Mouse (Mus musculus) small intestine, adult 2 months (tissue): ENCODE results near the gene Kdm6b. TPM values are rescaled to one million over a fixed set of nuclear protein-coding genes. Genes with fewer than 3 reads are reported as not detected.
A peak's percentile ranks its signal among the peaks of the same experiment; 100 is the strongest.

Experiments
- H3K27ac ChIP-seq: fragments of 200-500 bp; 2 replicates; pipeline ENCODE4 v1.5.1; 2012; ENCODE audit warnings: low read depth, low read length, control low read depth, inconsistent platforms; ENCODE audit not compliant: insufficient read depth
- H3K27me3 ChIP-seq: fragments of 200-500 bp; 2 replicates; pipeline ENCODE4 v1.6.1; 2012; ENCODE audit warnings: mild to moderate bottlenecking, moderate library complexity, low read length, inconsistent platforms; ENCODE audit not compliant: control insufficient read depth, insufficient read depth
- H3K36me3 ChIP-seq: fragments of 200-500 bp; 2 replicates; pipeline ENCODE4 v1.6.1; 2012; ENCODE audit warnings: mild to moderate bottlenecking, low read length, control low read depth, inconsistent platforms; ENCODE audit not compliant: control insufficient read depth, insufficient read depth
- H3K4me1 ChIP-seq: fragments of 200-500 bp; 2 replicates; pipeline ENCODE4 v1.6.1; 2012; ENCODE audit warnings: low read length, inconsistent platforms, mixed read lengths; ENCODE audit not compliant: control insufficient read depth, insufficient read depth, insufficient read length
- H3K4me3 ChIP-seq: fragments of 200-500 bp; 2 replicates; pipeline ENCODE4 v1.5.1; 2012; ENCODE audit warnings: low read depth, mild to moderate bottlenecking, control low read depth, inconsistent platforms, low read length, moderate library complexity
- CTCF ChIP-seq: fragments of 200-500 bp; IDR thresholded peaks from 2 replicates; pipeline ENCODE4 v1.5.1; 2012; ENCODE audit warnings: low read depth, mild to moderate bottlenecking, control low read depth, inconsistent platforms, low read length, moderate library complexity, mixed read lengths; ENCODE audit not compliant: insufficient replicate concordance, insufficient read length; ENCODE audit errors: extremely low read depth
- POLR2A ChIP-seq: fragments of 200-500 bp; IDR thresholded peaks from 2 replicates; pipeline ENCODE4 v1.6.1; 2012; ENCODE audit warnings: low read depth, mild to moderate bottlenecking, control low read depth, inconsistent platforms, low read length, moderate library complexity
- WGBS: fragments of 180-500 bp; shearing (Covaris S2); methylation state at CpG from one replicate; pipeline ENCODE4 v1.1.7; 2018; 5-methylcytosine and 5-hydroxymethylcytosine counted together
- polyA plus RNA-seq: library from polyadenylated mRNA; depleted of rRNA; stranded (reverse); fragments of >200 nt; gene quantifications from 2 replicates; pipeline ENCODE4 v1.2.3, GENCODE M21; 2012

Gene Kdm6b
- polyA plus RNA-seq, 1 experiment, result 35.4 TPM

DNA sequence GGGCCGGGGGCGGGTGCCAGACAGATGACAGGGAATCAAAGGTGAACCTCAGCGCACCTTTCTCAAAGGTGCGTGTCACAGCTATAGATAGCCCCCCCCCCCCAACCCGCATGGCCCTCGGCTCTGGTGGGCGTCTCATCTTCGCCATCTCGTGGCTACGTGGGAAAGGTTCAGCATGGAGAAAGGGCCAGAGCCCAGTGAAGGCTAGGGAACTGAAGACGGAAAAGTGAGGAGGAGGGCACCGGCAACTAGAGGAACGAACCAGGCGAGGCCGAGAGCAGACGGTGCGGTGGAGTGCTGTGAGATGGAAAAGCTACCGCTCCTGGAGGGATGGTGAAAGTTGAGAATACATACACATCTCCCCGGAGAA, 6.0 kb upstream of the Kdm6b start:
- H3K4me1 ChIP-seq, result peaks cover 17% of the 10 kb centered on the region; the same call in 1 of the 2 replicates
- H3K4me3 ChIP-seq, result peak overlapping the region; percentile 74
- H3K27me3 ChIP-seq, result no peaks in the 10 kb centered on the region
- WGBS, result under 1% methylated on average over 19 of the region's 19 CpGs
- H3K36me3 ChIP-seq, result no peaks in the 10 kb centered on the region
- peak overlapping the region; percentile 87 for H3K27ac ChIP-seq
- TF ChIP-seq CTCF (peak; percentile 40; the same call in 1 of the 2 replicates), POLR2A (no peak; the same call in 1 of the 2 replicates)

DNA sequence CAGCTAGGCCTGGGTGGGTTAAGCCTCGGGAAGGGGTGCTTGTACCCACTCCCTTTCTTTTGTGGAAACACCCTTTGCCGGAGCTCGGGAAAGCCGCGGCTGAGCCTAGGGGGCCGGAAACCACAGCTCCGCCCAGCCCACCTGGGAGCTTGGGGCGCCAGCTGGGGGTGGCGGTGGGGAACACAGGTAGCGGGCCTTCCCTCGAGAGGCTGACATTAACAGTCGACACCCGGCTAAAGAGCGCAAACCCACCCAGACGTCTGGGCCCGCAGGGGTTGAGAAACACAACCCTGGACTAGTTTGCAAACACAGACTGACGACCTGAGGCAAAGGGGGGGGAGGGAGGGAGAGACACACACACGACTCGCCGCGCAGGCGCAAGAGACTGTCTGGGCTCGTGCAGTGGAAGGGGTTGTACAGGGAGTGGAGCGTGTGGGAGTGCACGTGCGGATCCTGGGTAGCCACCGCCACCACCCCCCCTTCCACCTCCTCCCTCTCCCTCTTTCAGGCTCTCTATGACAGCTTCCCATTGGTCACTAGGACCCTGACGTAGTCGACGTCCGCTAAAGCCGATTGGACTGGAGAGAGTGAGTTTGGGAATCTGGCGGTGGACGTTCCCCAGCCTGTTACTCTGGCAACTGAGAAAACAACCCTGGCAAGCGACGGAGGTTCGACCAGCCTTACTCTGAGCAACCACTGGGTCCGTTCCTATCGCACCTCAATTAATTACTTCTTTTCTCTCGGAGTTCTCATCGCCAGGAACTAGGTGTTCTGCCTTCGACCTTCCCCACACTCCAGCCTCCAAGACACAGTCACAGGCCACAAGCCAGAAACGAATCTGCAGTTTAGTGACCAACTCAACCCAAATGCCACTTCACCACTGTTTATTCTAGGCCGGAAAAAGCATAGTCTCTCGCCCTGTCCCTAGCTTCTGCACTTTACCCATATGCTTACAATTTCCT, 5.3 kb upstream of the Kdm6b start:
- Histone ChIP-seq H3K36me3 (no peaks in the 10 kb centered on the region), H3K4me1 (peaks cover 21% of the 10 kb centered on the region; the same call in 1 of the 2 replicates), H3K27ac (peak overlapping the region; percentile 99), H3K4me3 (peak overlapping the region; percentile 74), H3K27me3 (no peaks in the 10 kb centered on the region)
- under 1% methylated on average over 45 of the region's 45 CpGs for WGBS
- TF ChIP-seq CTCF (no peak), POLR2A (peak; percentile 42; the same call in 1 of the 2 replicates)

DNA sequence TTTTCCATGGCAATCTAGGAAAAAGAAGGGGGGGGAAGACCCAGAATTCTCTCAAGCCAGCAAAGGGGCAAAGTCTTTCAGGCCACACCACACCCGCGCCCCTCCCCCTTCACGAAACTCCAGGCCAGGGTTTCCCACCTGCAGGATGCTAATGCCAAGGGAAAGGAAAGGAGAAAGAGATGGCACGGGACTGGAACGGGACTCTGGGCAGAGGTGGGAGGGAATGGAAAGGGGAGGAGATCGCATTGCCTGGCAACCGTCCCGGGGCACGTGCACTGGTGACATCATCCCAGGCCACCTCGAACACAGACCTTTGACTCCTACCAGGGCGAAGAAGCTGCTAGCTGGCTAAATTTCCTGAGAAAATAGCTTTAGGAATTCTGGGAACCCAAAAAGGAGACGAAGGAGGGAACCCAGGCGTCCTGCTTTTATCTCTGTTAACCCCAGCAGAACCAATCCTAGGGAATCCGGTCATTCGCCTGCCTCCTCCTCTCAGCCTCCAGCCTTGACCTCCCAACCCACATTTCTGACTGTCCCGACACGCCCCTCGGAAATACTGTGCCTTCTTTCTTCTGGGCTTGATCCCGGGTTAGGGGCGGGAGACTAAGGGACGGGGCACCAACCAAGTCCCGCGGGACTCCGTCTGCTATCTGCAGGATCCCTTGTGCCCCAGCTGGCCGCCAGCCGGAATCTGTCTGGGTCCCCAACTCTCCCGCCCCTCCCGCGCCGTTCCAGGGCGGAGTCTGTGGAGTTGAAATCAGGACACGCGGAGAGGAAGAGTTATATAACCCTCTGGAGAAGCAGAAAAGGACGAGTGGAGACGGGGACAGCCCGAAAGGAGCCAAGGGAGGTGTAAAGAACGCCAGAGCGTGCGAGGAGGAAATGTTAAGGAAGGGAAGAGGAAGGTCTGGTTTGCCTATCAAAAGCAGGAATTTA, 4.2 kb upstream of the Kdm6b start:
- WGBS, result under 1% methylated on average over 39 of the region's 39 CpGs
- Histone ChIP-seq H3K27me3 (no peaks in the 10 kb centered on the region), H3K27ac (peak overlapping the region; percentile 99), H3K36me3 (no peaks in the 10 kb centered on the region), H3K4me3 (peak overlapping the region; percentile 74), H3K4me1 (peaks cover 20% of the 10 kb centered on the region; the same call in 1 of the 2 replicates)
- TF ChIP-seq POLR2A, result peak; percentile 94
- no peak for TF ChIP-seq CTCF

- WGBS, result 13% methylated on average over 8 of the region's 8 CpGs
- TF ChIP-seq CTCF, result no peak
- TF ChIP-seq POLR2A, result no peak
Observed at GRCm38 (mm10) chr11:69416921-69417448, 3.5 kb upstream of the Kdm6b start.

GRCm38 (mm10) chr11:69416509-69416908, 3.0 kb upstream of the Kdm6b start:
- TF ChIP-seq CTCF (no peak), POLR2A (no peak)
- Histone ChIP-seq H3K36me3 (no peaks in the 10 kb centered on the region), H3K27me3 (no peaks in the 10 kb centered on the region), H3K4me3 (no peak overlapping the region), H3K4me1 (peaks cover 24% of the 10 kb centered on the region; the same call in 1 of the 2 replicates), H3K27ac (peak overlapping the region; percentile 91; the same call in 1 of the 2 replicates)
- WGBS, result 3% methylated on average over 4 of the region's 4 CpGs

More at GRCm38 (mm10) chr11:69416921-69417448, 3.5 kb upstream of the Kdm6b start:
- Histone ChIP-seq H3K36me3 (no peaks in the 10 kb centered on the region), H3K27me3 (no peaks in the 10 kb centered on the region), H3K27ac (peak overlapping the region; percentile 91), H3K4me1 (peaks cover 21% of the 10 kb centered on the region; the same call in 1 of the 2 replicates), H3K4me3 (peak overlapping the region; percentile 74)

- Histone ChIP-seq H3K27ac (peak overlapping the region; percentile 66), H3K27me3 (no peaks in the 10 kb centered on the region), H3K4me3 (peak overlapping the region; percentile 62), H3K36me3 (no peaks in the 10 kb centered on the region), H3K4me1 (peaks cover 24% of the 10 kb centered on the region)
- no peak for TF ChIP-seq CTCF
- no peak for TF ChIP-seq POLR2A
- WGBS, result 2% methylated on average over 22 of the region's 25 CpGs
Observed at GRCm38 (mm10) chr11:69415668-69416451, 2.4 kb upstream of the Kdm6b start.
